Mouse (Mus musculus): Measurements from ENCODE around the gene Mrpl23. TPM values are rescaled to one million over a fixed set of nuclear protein-coding genes. Genes with fewer than 3 reads are reported as not detected.

The Mrpl23 gene
- polyA plus RNA-seq (2014; fragmentation: Illumina TruSeq; extraction: RNeasy Lipid Tissue Mini Kit (QIAGEN cat#74804); ENCODE audit: low read depth, low replicate concordance), result 2.1 TPM

DNA sequence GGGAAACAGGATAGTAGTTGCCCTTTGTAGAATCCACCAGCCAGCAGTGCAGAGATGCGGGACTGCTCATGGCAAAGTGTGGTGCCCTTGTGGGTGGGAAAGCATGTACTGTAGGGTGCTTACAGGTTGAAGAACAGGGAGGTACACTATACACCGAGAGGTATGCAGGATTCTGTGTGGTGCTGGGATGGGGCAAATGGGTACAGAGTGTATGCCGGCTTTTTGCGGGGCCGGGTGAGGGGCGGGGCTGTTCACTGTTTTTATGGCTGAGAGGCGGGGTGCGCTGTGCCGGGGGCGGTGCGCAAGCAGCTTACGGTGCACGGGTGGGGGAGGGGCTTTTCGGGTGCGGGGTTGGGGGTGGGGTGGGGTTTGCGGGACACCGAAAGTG, at the start of gene Mrpl23:
Mrpl23 (plus strand) TSS at position 16 of the 388 bp plus-strand sequence.

DNA sequence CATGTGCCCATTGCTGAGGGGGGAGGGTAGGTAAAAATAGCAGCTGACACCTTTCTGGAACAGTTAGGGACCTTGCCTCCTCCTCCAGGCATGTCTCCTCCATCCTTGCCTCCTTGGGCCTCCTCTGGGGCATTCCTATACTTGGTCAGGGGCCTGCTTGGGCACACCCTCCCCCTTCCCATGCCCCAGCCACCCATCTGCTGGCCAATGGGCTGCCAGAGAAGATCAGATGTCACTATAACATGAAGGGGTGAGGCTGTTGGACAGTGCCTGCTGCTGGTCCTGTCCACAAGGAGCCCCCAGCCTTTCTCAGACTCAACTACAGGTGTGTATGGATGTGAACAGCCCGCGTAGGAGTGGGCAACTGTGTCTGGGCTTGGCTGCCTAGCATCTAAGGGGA, 33.9 kb upstream of the Mrpl23 start, which contains the start of gene Tnnt3:
Tnnt3 (plus strand) TSS at position 262 of the 400 bp plus-strand sequence.

Other genes starting within 250 kb of the Mrpl23 start
- gene Krtap5-1, start 235.6 kb upstream of the Mrpl23 start, polyA plus RNA-seq (2014; fragmentation: Illumina TruSeq; extraction: RNeasy Lipid Tissue Mini Kit (QIAGEN cat#74804); ENCODE audit: low read depth, low replicate concordance), result not detected
- not detected for gene Krtap5-4, start 229.1 kb upstream of the Mrpl23 start, polyA plus RNA-seq (2014; fragmentation: Illumina TruSeq; extraction: RNeasy Lipid Tissue Mini Kit (QIAGEN cat#74804); ENCODE audit: low read depth, low replicate concordance)
- gene Ifitm10, start 158.9 kb upstream of the Mrpl23 start, polyA plus RNA-seq (2014; fragmentation: Illumina TruSeq; extraction: RNeasy Lipid Tissue Mini Kit (QIAGEN cat#74804); ENCODE audit: low read depth, low replicate concordance), result not detected
- 13.1 TPM for gene Gm49369, start 150.0 kb upstream of the Mrpl23 start, polyA plus RNA-seq (2014; fragmentation: Illumina TruSeq; extraction: RNeasy Lipid Tissue Mini Kit (QIAGEN cat#74804); ENCODE audit: low read depth, low replicate concordance)
- 14.8 TPM for gene Ctsd, start 144.6 kb upstream of the Mrpl23 start, polyA plus RNA-seq (2014; fragmentation: Illumina TruSeq; extraction: RNeasy Lipid Tissue Mini Kit (QIAGEN cat#74804); ENCODE audit: low read depth, low replicate concordance)
- not detected for gene Syt8, start 97.8 kb upstream of the Mrpl23 start, polyA plus RNA-seq (2014; fragmentation: Illumina TruSeq; extraction: RNeasy Lipid Tissue Mini Kit (QIAGEN cat#74804); ENCODE audit: low read depth, low replicate concordance)
- gene Tnni2, start 90.9 kb upstream of the Mrpl23 start, polyA plus RNA-seq (2014; fragmentation: Illumina TruSeq; extraction: RNeasy Lipid Tissue Mini Kit (QIAGEN cat#74804); ENCODE audit: low read depth, low replicate concordance), result not detected
- gene Lsp1, start 71.9 kb upstream of the Mrpl23 start, polyA plus RNA-seq (2014; fragmentation: Illumina TruSeq; extraction: RNeasy Lipid Tissue Mini Kit (QIAGEN cat#74804); ENCODE audit: low read depth, low replicate concordance), result 13.8 TPM
- not detected for gene Tnnt3, start 33.9 kb upstream of the Mrpl23 start, polyA plus RNA-seq (2014; fragmentation: Illumina TruSeq; extraction: RNeasy Lipid Tissue Mini Kit (QIAGEN cat#74804); ENCODE audit: low read depth, low replicate concordance)
- gene Igf2, start 134.1 kb downstream of the Mrpl23 start, polyA plus RNA-seq (2014; fragmentation: Illumina TruSeq; extraction: RNeasy Lipid Tissue Mini Kit (QIAGEN cat#74804); ENCODE audit: low read depth, low replicate concordance), result 4.6 TPM
- gene Gm49394, start 137.3 kb downstream of the Mrpl23 start, polyA plus RNA-seq (2014; fragmentation: Illumina TruSeq; extraction: RNeasy Lipid Tissue Mini Kit (QIAGEN cat#74804); ENCODE audit: low read depth, low replicate concordance), result not detected
- gene Ins2, start 210.7 kb downstream of the Mrpl23 start, polyA plus RNA-seq (2014; fragmentation: Illumina TruSeq; extraction: RNeasy Lipid Tissue Mini Kit (QIAGEN cat#74804); ENCODE audit: low read depth, low replicate concordance), result not detected